Mouse (Mus musculus) kidney, adult 2 months (tissue): Measurements from ENCODE around the gene Acp6.

Experiments used
- CTCF ChIP-seq: fragments of 200-500 bp; conservative IDR thresholded peaks from 2 replicates; pipeline ENCODE4 v1.5.1; 2011; ENCODE audit warnings: low read depth, mild to moderate bottlenecking, control low read depth, low read length, moderate library complexity, mixed read lengths; ENCODE audit not compliant: insufficient read depth, insufficient read length
- POLR2A ChIP-seq: fragments of 200-500 bp; IDR thresholded peaks from one replicate; pipeline ENCODE4 v1.6.1; 2011; ENCODE audit warnings: low read depth, low read length, control low read depth

DNA sequence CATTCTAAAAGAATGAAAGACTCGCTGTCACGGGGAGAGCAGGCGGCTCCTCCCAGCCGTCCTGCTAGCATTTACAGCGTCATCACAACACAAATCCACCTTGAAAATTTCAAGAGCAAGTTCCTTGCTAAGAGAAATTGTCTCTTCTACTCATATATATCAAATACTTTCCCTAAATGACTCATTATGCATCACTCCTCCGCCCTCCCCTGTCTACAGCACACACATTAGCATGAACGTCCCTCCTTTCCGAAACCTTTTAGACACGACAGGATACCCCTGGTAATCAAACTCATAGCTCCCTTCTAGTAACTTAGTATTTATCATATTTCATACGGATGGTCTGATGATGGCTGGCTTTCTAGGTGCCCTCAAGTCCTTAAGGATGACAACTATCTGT lies 55.3 kb downstream of the Acp6 start:
- no peak for TF ChIP-seq CTCF
- no peak for TF ChIP-seq POLR2A
